Mouse (Mus musculus) CH12.LX (cell line): Measurements from ENCODE around the gene Pdcd7. TPM values are rescaled to one million over a fixed set of nuclear protein-coding genes. Genes with fewer than 3 reads are reported as not detected.

Source experiments
- DNase-seq: peaks from one replicate; pipeline ENCODE4 v3.0.0-alpha.2; 2013; ENCODE audit errors: extremely low read depth
- H3K27ac ChIP-seq: 2 replicates; pipeline ENCODE4 v1.5.1; 2012; ENCODE audit warnings: low read depth, mild to moderate bottlenecking, control low read depth, moderate library complexity; ENCODE audit not compliant: insufficient read depth
- H3K27me3 ChIP-seq: replicated peaks from 2 replicates; pipeline ENCODE3; 2012; ENCODE audit warnings: inconsistent platforms
- H3K36me3 ChIP-seq, 2 experiments: replicated peaks in 1 of 2; 2 replicates each; pipeline versions ENCODE3 to v1.6.1; 2012; ENCODE audit warnings: inconsistent platforms in 1 of 2, low read length in 1 of 2, mild to moderate bottlenecking in 1 of 2, mixed read lengths in 1 of 2, moderate library complexity in 1 of 2; ENCODE audit not compliant: control insufficient read depth in 1 of 2, insufficient read depth in 1 of 2
- H3K4me1 ChIP-seq, 2 experiments: 2 replicates each; pipeline ENCODE4 v1.6.1; 2012; ENCODE audit warnings: inconsistent platforms in 1 of 2, moderate library complexity in 1 of 2; ENCODE audit not compliant: insufficient read depth in 2 of 2, control insufficient read depth in 1 of 2
- H3K4me2 ChIP-seq: 2 replicates; pipeline ENCODE4 v1.6.1; 2012; ENCODE audit warnings: low read depth, mild to moderate bottlenecking, control low read depth; ENCODE audit not compliant: poor library complexity, insufficient read depth, severe bottlenecking
- H3K4me3 ChIP-seq, 3 experiments: fragments of 150-350 bp in 1 of 3; sonication (generic) in 1 of 3; replicated peaks in 1 of 3; 2 replicates each; pipeline versions ENCODE3 to v1.5.1; 2011 to 2012; ENCODE audit warnings: low read depth in 2 of 3, low read length in 2 of 3, mild to moderate bottlenecking in 2 of 3, moderate library complexity in 2 of 3, control low read depth in 1 of 3, improper control_type of control experiment in 1 of 3, inconsistent platforms in 1 of 3, mixed read lengths in 1 of 3; ENCODE audit not compliant: poor library complexity in 1 of 3
- H3K79me2 ChIP-seq: replicated peaks from 2 replicates; pipeline ENCODE4 v1.6.1; 2012; ENCODE audit warnings: mild to moderate bottlenecking, moderate library complexity; ENCODE audit not compliant: control insufficient read depth, poor library complexity, insufficient read depth, severe bottlenecking; ENCODE audit errors: extremely low read depth
- H3K9ac ChIP-seq: 2 replicates; pipeline ENCODE4 v1.6.1; 2012; ENCODE audit warnings: low read depth, mild to moderate bottlenecking, control low read depth, moderate library complexity; ENCODE audit not compliant: insufficient read depth
- H3K9me3 ChIP-seq: replicated peaks from 2 replicates; pipeline ENCODE3; 2012; ENCODE audit warnings: low read length, inconsistent platforms, mixed read lengths
- BHLHE40 ChIP-seq: IDR thresholded peaks from 2 replicates; pipeline ENCODE4 v1.6.1; 2011; ENCODE audit warnings: mild to moderate bottlenecking, low read depth, low read length, improper control_type of control experiment
- CHD1 ChIP-seq: IDR thresholded peaks from 2 replicates; pipeline ENCODE4 v1.6.1; 2012; ENCODE audit warnings: low read depth, low read length, improper control_type of control experiment, inconsistent platforms
- E2F4 ChIP-seq: IDR thresholded peaks from 2 replicates; pipeline ENCODE4 v1.6.1; 2011; ENCODE audit warnings: low read depth, low read length, improper control_type of control experiment; ENCODE audit not compliant: insufficient replicate concordance
- IRF4 ChIP-seq: IDR thresholded peaks from 2 replicates; pipeline ENCODE4 v1.6.1; 2014; ENCODE audit warnings: low read depth, mild to moderate bottlenecking, inconsistent platforms, low read length, improper control_type of control experiment
- JUN ChIP-seq: IDR thresholded peaks from 2 replicates; pipeline ENCODE4 v1.6.1; 2011; ENCODE audit warnings: low read depth, mild to moderate bottlenecking, low read length, improper control_type of control experiment, moderate library complexity; ENCODE audit not compliant: insufficient read depth
- MEF2A ChIP-seq: IDR thresholded peaks from 2 replicates; pipeline ENCODE4 v1.6.1; 2014; ENCODE audit warnings: low read depth, mild to moderate bottlenecking, inconsistent platforms, low read length, improper control_type of control experiment, borderline replicate concordance
- MYC ChIP-seq: IDR thresholded peaks from 2 replicates; pipeline ENCODE4 v1.6.1; 2011; ENCODE audit warnings: low read depth, mild to moderate bottlenecking, improper control_type of control experiment, low read length
- PAX5 ChIP-seq: IDR thresholded peaks from 2 replicates; pipeline ENCODE4 v1.6.1; 2012; ENCODE audit warnings: low read length, inconsistent platforms, mixed read lengths
- POLR2A ChIP-seq: IDR thresholded peaks from 2 replicates; pipeline ENCODE4 v1.6.1; 2011; ENCODE audit warnings: low read depth, mild to moderate bottlenecking, improper control_type of control experiment, low read length
- POLR2AphosphoS2 ChIP-seq: IDR thresholded peaks from 2 replicates; pipeline ENCODE4 v1.6.1; 2011; ENCODE audit warnings: low read depth, low read length, improper control_type of control experiment
- USF2 ChIP-seq: conservative IDR thresholded peaks from 2 replicates; pipeline ENCODE4 v1.6.1; 2011; ENCODE audit warnings: low read depth, low read length, improper control_type of control experiment
- ZC3H11A ChIP-seq: IDR thresholded peaks from 2 replicates; pipeline ENCODE4 v1.6.1; 2012; ENCODE audit warnings: low read depth, mild to moderate bottlenecking, inconsistent platforms, low read length, improper control_type of control experiment
- ZMIZ1 ChIP-seq: IDR thresholded peaks from 2 replicates; pipeline ENCODE4 v1.6.1; 2012; ENCODE audit warnings: low read depth, mild to moderate bottlenecking, inconsistent platforms, low read length, improper control_type of control experiment
- ZNF384 ChIP-seq: IDR thresholded peaks from 2 replicates; pipeline ENCODE4 v1.6.1; 2012; ENCODE audit warnings: low read depth, low read length, improper control_type of control experiment, inconsistent platforms
- dilution Hi-C: fragments of 300-500 bp; cut with MboI; formaldehyde crosslinking; loops from 2 replicates; pipeline ENCODE4 v1.14.3; 2020; ENCODE audit warnings: low sequenced_read_pairs; ENCODE audit not compliant: extremely low pct_unique_long_range_greater_than_20kb, extremely low pct_ligation_motif_present
- in situ Hi-C: fragments of 300-500 bp; cut with MboI; formaldehyde crosslinking; loops from 3 replicates; pipeline ENCODE4 v1.14.3; 2019; ENCODE audit warnings: low sequenced_read_pairs, low pct_ligation_motif_present, low pct_unique_long_range_greater_than_20kb, mixed read lengths
- polyA plus RNA-seq: library from polyadenylated mRNA; unstranded; fragments of >175 nt; gene quantifications from 2 replicates; pipeline ENCODE4 v1.2.1, GENCODE M21; 2012; ENCODE audit warnings: low read depth; ENCODE audit not compliant: insufficient read length
- total RNA-seq, 2 experiments: library from RNA; depleted of rRNA; stranded (reverse); fragments of 300-350 nt in 1 of 2; fragments of >200 nt in 1 of 2; gene quantifications; 2 replicates each; pipeline ENCODE4 v1.2.3; 2012 to 2014

Pdcd7 gene
- total and polyA plus RNA-seq, 3 experiments: 13.1 to 20.6 (median 14.5) TPM

DNA sequence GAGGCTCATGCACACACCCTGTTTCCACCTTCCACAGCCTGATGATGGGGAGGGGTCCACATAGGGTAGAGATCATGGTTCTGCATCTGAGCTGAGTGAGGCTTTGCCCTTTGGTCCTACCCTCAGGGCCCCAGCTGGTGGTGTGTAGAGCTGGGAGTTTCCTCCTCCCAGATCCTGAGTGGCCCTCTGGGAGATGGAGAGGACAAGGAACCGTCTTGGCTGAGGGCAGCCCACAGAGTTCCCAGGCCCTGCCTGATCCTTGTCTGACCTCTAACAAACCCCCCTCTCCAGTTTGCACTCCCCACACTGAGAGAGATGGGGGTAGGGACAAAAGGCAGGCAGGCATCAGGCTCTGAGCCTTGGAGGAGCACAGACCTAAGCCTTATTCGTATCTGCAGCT lies 48.5 kb downstream of the Pdcd7 start:
- H3K36me3 ChIP-seq: no peaks in the 10 kb centered on the region
- peaks cover 4% of the 10 kb centered on the region for H3K9me3 ChIP-seq
- no peak for DNase-seq
- H3K4me1 ChIP-seq: peaks cover 0 to 12% of the 10 kb centered on the region in 2 experiments; a peak in 3 of 4 replicates
- dilution Hi-C loops (no loop called here), in situ Hi-C loops (no loop called here)
- H3K9ac ChIP-seq: no peak overlapping the region
- H3K4me2 ChIP-seq: no peak overlapping the region
- no peak for TF ChIP-seq USF2
- no peak for TF ChIP-seq PAX5
- no peak for TF ChIP-seq POLR2AphosphoS2
- no peak overlapping the region for H3K4me3 ChIP-seq
- H3K27ac ChIP-seq: no peak overlapping the region
- H3K27me3 ChIP-seq: peaks cover 7% of the 10 kb centered on the region
- H3K79me2 ChIP-seq: no peaks in the 10 kb centered on the region

- Histone ChIP-seq H3K4me2 (peak within 1 kb of the TSS; percentile 79), H3K79me2 (no peaks in the 10 kb centered on the region), H3K4me1 (peaks cover 0 to 6% of the 10 kb centered on the region in 2 experiments; a peak in 1 of 4 replicates), H3K36me3 (no peaks in the 10 kb centered on the region), H3K9ac (no peak within 1 kb of the TSS), H3K9me3 (no peaks in the 10 kb centered on the region), H3K27me3 (peaks cover 7% of the 10 kb centered on the region), H3K4me3 (peak within 1 kb of the TSS in 1 of 3 experiments; percentile 52), H3K27ac (no peak within 1 kb of the TSS)
- dilution Hi-C loops (no loop called here), in situ Hi-C loops (no loop called here)
- TF ChIP-seq BHLHE40 (no peak), MEF2A (no peak), E2F4 (no peak), CHD1 (no peak), ZNF384 (no peak), ZC3H11A (no peak), MYC (no peak), JUN (no peak), ZMIZ1 (no peak), IRF4 (no peak)
- DNase-seq: no peak
Observed at GRCm38 (mm10) chr9:65398279-65398678, 52.4 kb downstream of the Pdcd7 start, which contains the start of gene Rasl12. TSS of gene Rasl12 (plus strand) at chr9:65398506.

DNA sequence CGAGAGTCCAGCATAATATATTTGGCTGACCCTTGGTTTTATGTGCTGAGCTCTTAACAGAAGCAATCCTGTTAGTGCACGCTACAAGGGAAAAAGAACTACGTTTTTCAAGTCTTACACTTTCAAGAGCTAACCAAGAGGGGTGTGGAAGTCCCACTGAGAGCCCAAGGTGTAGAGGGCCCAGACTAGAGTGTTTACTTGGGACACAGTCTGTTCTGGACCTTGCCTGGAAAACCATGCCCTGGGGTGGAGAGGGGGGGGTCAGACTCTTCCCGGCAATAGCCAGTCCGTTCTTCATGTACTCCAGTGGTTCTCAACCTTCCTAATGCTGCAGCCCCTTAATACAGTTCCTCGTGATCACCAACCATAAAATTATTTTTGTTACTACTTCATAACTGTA lies 54.0 kb downstream of the Pdcd7 start:
- dilution Hi-C loops: no loop called here
- Histone ChIP-seq H3K9me3 (no peaks in the 10 kb centered on the region), H3K79me2 (no peaks in the 10 kb centered on the region), H3K4me2 (no peak overlapping the region), H3K27me3 (peaks cover 7% of the 10 kb centered on the region), H3K9ac (no peak overlapping the region), H3K4me1 (peaks cover 0 to 6% of the 10 kb centered on the region in 2 experiments; a peak in 1 of 4 replicates), H3K27ac (no peak overlapping the region), H3K36me3 (no peaks in the 10 kb centered on the region), H3K4me3 (no peak overlapping the region)
- in situ Hi-C loops: no loop called here
- no peak for DNase-seq
- no peak for TF ChIP-seq PAX5
- TF ChIP-seq POLR2A: no peak
- TF ChIP-seq, all 38 proteins: peak for 0
